Mouse (Mus musculus): Measurements from ENCODE around the gene Cald1. TPM values are rescaled to one million over a fixed set of nuclear protein-coding genes. Genes with fewer than 3 reads are reported as not detected.
A peak's percentile ranks its signal among the peaks of the same experiment; 100 is the strongest.

Gene Cald1
- polyA plus RNA-seq (2015; fragmentation: Nextera tagmentation; extraction: Ambion mirVana) = 65.4 and 70.7 TPM in 2 replicates

GRCm38 (mm10) chr6:34598121-34599065 lies at the start of gene Cald1:
Gene Cald1, plus strand, starts transcription at chr6:34598500.
- H3K9me3 ChIP-seq = no peaks in the 10 kb centered on the region
- WGBS = 6% methylated on average over 16 of the region's 16 CpGs
- no peaks in the 10 kb centered on the region for H3K36me3 ChIP-seq
- H3K4me2 ChIP-seq = peak within 1 kb of the TSS; percentile 38
- peak within 1 kb of the TSS; percentile 21 for H3K4me3 ChIP-seq
- no peak within 1 kb of the TSS; the same call in 1 of the 2 replicates for H3K9ac ChIP-seq
- no peak within 1 kb of the TSS for H3K27ac ChIP-seq (replicated peaks)
- 0 out of 2 replicates have a peak, but pooled peaks cover 6% of the 10 kb centered on the region for H3K4me1 ChIP-seq (replicated peaks)
- ATAC-seq (ENCODE audit: low FRiP score, low read depth) = peak; percentile 54; the same call in 1 of the 2 replicates
- H3K27me3 ChIP-seq = no peaks in the 10 kb centered on the region

DNA sequence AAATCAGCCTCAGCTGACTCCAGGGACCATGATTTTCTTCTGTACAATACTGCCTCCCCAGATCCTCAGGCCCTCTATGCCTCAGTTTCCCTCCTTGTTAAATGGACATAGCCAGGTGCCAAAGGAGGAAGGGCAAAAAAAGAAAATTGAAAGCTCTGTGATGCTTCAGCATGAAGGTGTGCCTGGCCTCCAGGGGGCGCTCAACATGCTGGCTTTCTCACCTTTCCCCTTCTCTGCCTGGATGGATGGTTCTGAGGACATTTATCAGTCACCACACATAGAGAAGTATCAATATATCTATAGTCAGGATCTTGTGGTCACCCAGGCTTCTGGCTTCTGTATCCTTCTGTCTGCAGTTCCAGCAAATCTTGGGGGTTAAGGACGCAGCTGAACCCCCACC lies 49.3 kb upstream of the Cald1 start:
- H3K27me3 ChIP-seq = no peaks in the 10 kb centered on the region
- H3K27ac ChIP-seq (replicated peaks) = no peak overlapping the region
- peaks cover 6% of the 10 kb centered on the region for H3K4me1 ChIP-seq (replicated peaks)
- H3K9ac ChIP-seq = no peak overlapping the region
- 41% methylated on average over 2 of the region's 2 CpGs for WGBS
- no peak for ATAC-seq (ENCODE audit: low FRiP score, low read depth)
- no peak overlapping the region for H3K4me3 ChIP-seq
- no peaks in the 10 kb centered on the region for H3K36me3 ChIP-seq
- no peak overlapping the region for H3K4me2 ChIP-seq
- no peaks in the 10 kb centered on the region for H3K9me3 ChIP-seq

DNA sequence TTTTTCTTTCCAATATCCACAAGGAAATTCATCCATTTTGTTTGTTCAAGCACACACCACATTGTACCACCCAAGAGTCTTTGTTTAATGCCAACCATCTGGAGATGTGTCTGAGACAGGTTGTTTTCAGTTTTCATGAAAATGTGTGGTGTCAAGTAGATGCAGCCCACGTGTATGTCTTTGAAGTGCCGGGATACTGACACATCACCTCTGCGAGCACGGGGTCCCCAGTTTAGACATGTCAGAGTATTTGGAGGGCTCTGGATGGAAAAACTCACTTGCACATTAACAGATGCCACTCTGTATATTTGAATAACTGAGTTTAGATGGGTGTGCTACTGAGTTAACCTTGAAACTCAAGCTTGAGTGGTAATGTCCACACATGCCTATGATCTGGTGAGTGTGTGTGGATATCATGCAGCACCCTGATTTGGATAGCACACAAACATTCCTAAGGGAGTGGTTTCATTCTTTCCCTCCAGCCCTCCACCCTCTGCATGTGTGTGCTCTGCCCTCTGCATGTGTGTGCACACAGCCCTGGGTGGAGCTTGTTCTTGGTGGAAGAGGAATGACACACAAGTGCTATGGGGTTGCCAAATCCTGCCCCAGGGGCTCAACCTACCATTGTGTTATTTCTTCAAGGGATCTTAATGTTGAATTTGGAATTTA lies 45.7 kb upstream of the Cald1 start:
- Histone ChIP-seq H3K36me3 (no peaks in the 10 kb centered on the region), H3K4me1 (replicated peaks) (no peaks in the 10 kb centered on the region), H3K4me3 (no peak overlapping the region), H3K27me3 (no peaks in the 10 kb centered on the region), H3K9ac (no peak overlapping the region), H3K27ac (replicated peaks) (no peak overlapping the region), H3K9me3 (no peaks in the 10 kb centered on the region), H3K4me2 (no peak overlapping the region)
- WGBS = 91% methylated on average over 4 of the region's 4 CpGs
- ATAC-seq (ENCODE audit: low FRiP score, low read depth) = no peak

GRCm38 (mm10) chr6:34554291-34554997 lies 43.9 kb upstream of the Cald1 start:
- no peak overlapping the region for H3K27ac ChIP-seq (replicated peaks)
- 0 out of 2 replicates have a peak, but pooled peaks cover 5% of the 10 kb centered on the region for H3K4me1 ChIP-seq (replicated peaks)
- no peak overlapping the region for H3K4me3 ChIP-seq
- WGBS = 68% methylated on average over 9 of the region's 9 CpGs
- H3K36me3 ChIP-seq = no peaks in the 10 kb centered on the region
- ATAC-seq (ENCODE audit: low FRiP score, low read depth) = no peak
- H3K4me2 ChIP-seq = no peak overlapping the region
- H3K9ac ChIP-seq = no peak overlapping the region
- H3K9me3 ChIP-seq = no peaks in the 10 kb centered on the region
- no peaks in the 10 kb centered on the region for H3K27me3 ChIP-seq

DNA sequence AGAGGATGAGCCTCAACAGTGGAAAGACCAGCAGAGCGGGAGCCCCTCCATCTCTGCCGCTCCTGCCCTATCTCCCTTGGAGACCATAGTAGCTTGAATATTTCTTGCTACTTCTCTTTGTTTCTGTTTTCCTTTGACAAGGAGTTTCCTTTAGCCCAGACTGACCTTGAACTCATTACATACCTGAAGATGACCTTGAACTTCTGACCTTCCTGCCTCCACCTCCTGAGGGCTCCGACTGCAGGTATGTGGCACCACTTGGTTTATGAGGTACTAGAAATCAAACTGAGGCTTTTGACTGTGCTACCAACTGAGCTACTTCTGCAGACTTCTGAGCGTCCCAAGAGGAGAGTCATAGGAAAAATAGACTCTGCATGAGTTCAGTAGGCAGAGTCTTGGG lies 38.8 kb upstream of the Cald1 start:
- H3K27me3 ChIP-seq = no peaks in the 10 kb centered on the region
- H3K9ac ChIP-seq = no peak overlapping the region
- H3K36me3 ChIP-seq = no peaks in the 10 kb centered on the region
- no peak overlapping the region for H3K27ac ChIP-seq (replicated peaks)
- H3K4me3 ChIP-seq = no peak overlapping the region
- no peak for ATAC-seq (ENCODE audit: low FRiP score, low read depth)
- WGBS = 91% methylated on average over 4 of the region's 4 CpGs
- 0 out of 2 replicates have a peak, but pooled peaks cover 5% of the 10 kb centered on the region for H3K4me1 ChIP-seq (replicated peaks)
- H3K4me2 ChIP-seq = no peak overlapping the region
- H3K9me3 ChIP-seq = no peaks in the 10 kb centered on the region

DNA sequence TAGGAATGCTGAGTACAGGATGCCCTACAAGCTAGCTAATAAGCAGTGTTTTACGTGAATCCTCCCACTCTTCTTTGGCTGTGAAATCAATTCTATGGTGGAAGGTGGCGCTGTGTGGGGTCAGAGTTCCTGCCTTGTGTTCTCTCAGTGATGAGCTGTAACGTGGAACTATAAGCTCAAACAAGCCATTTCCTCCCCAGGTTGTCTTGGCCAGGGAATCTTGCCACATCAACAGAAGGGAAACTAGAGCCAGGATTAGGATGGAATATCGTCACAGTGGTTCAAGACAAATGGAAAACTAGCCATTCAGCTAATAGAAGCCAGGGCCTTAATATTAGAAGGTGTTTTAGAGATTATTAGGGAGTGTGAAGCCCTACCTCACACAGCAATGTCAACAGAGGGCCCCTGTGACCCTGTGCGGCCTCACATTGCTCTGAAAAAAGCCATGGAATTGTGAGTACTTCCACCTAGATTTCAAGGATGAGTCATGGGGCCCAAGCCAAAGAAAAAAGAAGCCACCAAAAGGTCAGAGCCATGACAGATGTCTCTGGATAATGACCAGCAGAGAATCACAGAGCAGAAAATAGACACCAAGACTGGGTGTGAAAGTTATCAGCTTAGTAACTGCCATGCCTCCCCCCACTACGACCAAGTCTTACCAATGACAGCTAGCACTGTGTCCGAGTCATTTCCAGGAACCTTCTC lies 33.0 kb upstream of the Cald1 start:
- H3K27me3 ChIP-seq = no peaks in the 10 kb centered on the region
- 79% methylated on average over 7 of the region's 7 CpGs for WGBS
- no peak for ATAC-seq (ENCODE audit: low FRiP score, low read depth)
- H3K4me3 ChIP-seq = no peak overlapping the region
- no peak overlapping the region for H3K4me2 ChIP-seq
- H3K27ac ChIP-seq (replicated peaks) = no peak overlapping the region
- H3K9me3 ChIP-seq = no peaks in the 10 kb centered on the region
- no peak overlapping the region for H3K9ac ChIP-seq
- H3K4me1 ChIP-seq (replicated peaks) = no peaks in the 10 kb centered on the region
- H3K36me3 ChIP-seq = no peaks in the 10 kb centered on the region

DNA sequence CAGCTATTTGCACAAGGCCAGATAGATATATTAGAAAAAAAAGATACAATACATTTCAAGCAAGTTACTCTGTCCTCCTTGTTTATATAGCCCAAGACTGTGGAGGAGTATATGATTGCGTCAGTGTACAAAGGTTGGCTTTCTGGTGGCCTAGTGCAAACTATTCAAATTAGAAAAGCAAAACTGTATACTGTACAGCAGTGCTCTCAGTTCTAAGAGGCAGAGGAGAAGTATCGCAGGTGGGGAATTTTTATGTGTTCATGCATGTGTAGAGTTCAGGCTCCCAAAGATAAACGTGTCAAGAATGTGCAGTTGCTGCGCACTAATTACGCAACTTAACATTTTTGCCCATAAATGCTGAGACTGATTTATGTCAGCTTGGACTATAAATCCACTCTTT lies 31.0 kb upstream of the Cald1 start:
- Histone ChIP-seq H3K27ac (replicated peaks) (no peak overlapping the region), H3K4me1 (replicated peaks) (no peaks in the 10 kb centered on the region), H3K36me3 (no peaks in the 10 kb centered on the region), H3K4me3 (no peak overlapping the region), H3K27me3 (no peaks in the 10 kb centered on the region), H3K9ac (no peak overlapping the region), H3K4me2 (no peak overlapping the region), H3K9me3 (no peaks in the 10 kb centered on the region)
- ATAC-seq (ENCODE audit: low FRiP score, low read depth) = no peak
- 94% methylated on average over 5 of the region's 5 CpGs for WGBS

DNA sequence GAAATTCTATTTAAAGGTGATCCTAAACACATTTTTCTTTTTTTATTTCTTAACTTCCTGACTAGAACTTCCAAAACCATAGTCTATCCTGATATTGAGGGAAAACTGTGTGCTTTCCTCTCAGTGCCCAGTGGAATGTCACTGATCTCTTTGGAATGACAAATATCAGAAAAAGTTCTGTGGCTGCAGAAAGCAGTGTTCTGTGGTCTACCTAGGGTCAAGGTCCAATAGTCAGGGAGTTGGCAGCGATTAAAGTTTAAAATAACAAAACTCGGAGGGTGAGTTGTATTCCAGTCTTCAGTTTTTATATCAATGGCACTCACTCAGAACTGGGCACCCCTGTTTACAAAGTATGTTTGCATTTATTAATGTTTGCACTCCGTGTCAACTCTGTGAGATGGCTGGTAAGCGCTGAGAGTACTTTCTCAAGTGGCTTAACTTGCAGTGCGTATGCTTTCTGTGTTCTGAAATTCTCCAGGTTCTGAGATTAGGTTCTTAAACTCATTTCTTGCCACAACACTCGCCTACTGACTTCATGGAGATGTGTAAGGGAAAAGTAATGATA lies 18.7 kb upstream of the Cald1 start:
- Histone ChIP-seq H3K4me3 (no peak overlapping the region), H3K27ac (replicated peaks) (no peak overlapping the region), H3K4me2 (no peak overlapping the region), H3K4me1 (replicated peaks) (no peaks in the 10 kb centered on the region), H3K9ac (no peak overlapping the region), H3K27me3 (no peaks in the 10 kb centered on the region), H3K36me3 (no peaks in the 10 kb centered on the region), H3K9me3 (no peaks in the 10 kb centered on the region)
- 89% methylated on average over 6 of the region's 6 CpGs for WGBS
- no peak for ATAC-seq (ENCODE audit: low FRiP score, low read depth)

DNA sequence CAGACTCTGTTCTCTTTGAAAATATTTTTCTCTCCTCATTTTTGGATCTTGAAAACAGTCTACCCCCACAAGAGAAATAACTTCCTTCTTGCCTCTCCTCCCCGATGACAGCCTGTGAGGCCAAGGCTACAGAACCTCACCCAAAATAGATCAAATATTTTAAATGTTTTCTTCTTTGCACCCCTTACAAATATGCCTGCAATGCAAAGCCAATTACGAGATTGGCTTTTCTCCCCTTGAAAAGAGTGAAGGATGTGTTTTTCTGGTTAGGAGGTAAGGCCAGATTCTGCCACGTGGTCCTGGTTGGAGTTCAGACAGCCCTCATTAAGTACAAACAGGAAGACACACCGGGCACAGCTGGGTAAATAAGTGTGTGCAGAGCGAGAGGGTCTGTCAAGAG lies 14.9 kb upstream of the Cald1 start:
- Histone ChIP-seq H3K4me1 (replicated peaks) (no peaks in the 10 kb centered on the region), H3K9me3 (no peaks in the 10 kb centered on the region), H3K27me3 (no peaks in the 10 kb centered on the region), H3K4me3 (no peak overlapping the region), H3K27ac (replicated peaks) (no peak overlapping the region), H3K9ac (no peak overlapping the region), H3K36me3 (no peaks in the 10 kb centered on the region), H3K4me2 (no peak overlapping the region)
- ATAC-seq (ENCODE audit: low FRiP score, low read depth) = no peak
- WGBS = 75% methylated on average over 5 of the region's 5 CpGs

GRCm38 (mm10) chr6:34588066-34588465 lies 10.2 kb upstream of the Cald1 start:
- Histone ChIP-seq H3K9me3 (no peaks in the 10 kb centered on the region), H3K27ac (replicated peaks) (no peak overlapping the region), H3K36me3 (no peaks in the 10 kb centered on the region), H3K4me3 (no peak overlapping the region), H3K9ac (no peak overlapping the region), H3K4me2 (no peak overlapping the region), H3K27me3 (no peaks in the 10 kb centered on the region), H3K4me1 (replicated peaks) (no peaks in the 10 kb centered on the region)
- no peak for ATAC-seq (ENCODE audit: low FRiP score, low read depth)
- 79% methylated on average over 4 of the region's 4 CpGs for WGBS

DNA sequence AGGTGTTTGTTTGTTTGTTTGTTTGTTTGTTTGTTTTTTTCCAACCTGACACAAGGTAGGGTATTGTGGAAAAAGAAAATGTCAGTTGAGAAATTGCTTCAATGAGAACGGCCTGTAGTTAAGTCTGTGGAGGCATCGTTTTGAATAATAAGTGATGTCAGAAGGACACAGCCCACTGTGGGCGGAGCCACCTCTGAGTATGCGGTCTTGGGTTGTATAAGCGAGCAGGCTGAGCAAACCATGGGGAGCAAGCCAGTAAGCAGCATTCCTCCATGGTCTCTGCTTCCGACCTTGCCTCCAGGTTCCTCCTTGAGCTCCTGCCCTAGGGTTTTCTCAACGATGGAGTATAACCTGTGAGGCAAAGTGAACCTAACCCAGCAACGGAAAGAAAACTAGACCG lies 7.6 kb upstream of the Cald1 start:
- no peak overlapping the region for H3K4me2 ChIP-seq
- no peak for ATAC-seq (ENCODE audit: low FRiP score, low read depth)
- H3K27me3 ChIP-seq = no peaks in the 10 kb centered on the region
- H3K9me3 ChIP-seq = no peaks in the 10 kb centered on the region
- 93% methylated on average over 9 of the region's 9 CpGs for WGBS
- no peak overlapping the region for H3K4me3 ChIP-seq
- H3K36me3 ChIP-seq = no peaks in the 10 kb centered on the region
- H3K27ac ChIP-seq (replicated peaks) = no peak overlapping the region
- H3K4me1 ChIP-seq (replicated peaks) = no peaks in the 10 kb centered on the region
- no peak overlapping the region for H3K9ac ChIP-seq
